Mouse (Mus musculus) cortical plate, adult 2 months (tissue): ENCODE results near the gene Hes7.

ENCODE experiments used
- CTCF ChIP-seq: fragments of 200-500 bp; IDR thresholded peaks from 2 replicates; pipeline ENCODE4 v1.5.1; 2011; ENCODE audit warnings: mild to moderate bottlenecking, control low read depth, low read length; ENCODE audit not compliant: insufficient read depth; ENCODE audit errors: extremely low read depth
- POLR2A ChIP-seq: fragments of 200-500 bp; IDR thresholded peaks from 2 replicates; pipeline ENCODE4 v1.6.1; 2011; ENCODE audit warnings: mild to moderate bottlenecking, low read length, control low read depth; ENCODE audit not compliant: insufficient read depth; ENCODE audit errors: extremely low read depth

DNA sequence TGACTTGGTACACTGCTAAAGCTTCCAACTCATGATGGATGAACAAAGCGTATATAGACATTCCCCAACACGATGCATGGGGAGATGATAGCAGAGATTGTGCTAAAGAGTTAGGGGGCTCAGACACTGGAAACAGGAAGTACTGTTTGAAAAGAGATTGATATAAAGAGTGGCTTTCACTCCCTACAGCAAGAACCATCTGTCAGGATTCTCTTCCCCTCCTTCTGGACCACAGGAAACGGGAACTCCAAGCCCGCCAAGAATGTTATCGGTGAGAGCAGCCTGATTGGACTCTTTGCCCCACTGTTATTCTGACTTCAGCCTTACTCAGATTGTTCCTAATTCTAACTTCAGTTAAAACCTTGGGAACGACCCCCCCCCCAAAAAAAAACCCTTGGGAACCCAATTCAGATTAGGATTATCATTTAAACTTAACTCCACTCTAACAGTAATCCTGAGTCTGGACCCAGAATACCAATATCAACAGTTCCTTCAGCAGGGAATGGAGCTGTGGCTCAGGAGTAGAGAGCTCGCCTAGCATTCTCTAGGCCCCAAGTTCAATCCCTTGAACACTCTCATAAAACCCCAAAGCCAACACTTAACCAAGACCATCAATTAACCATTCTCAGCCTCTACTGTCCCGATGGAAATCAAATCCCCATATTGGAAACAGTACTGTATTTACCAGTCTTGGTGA, 8.4 kb downstream of the Hes7 start:
- TF ChIP-seq CTCF (no peak), POLR2A (no peak)
